Mouse (Mus musculus): ENCODE data around the gene Smyd1.

DNA sequence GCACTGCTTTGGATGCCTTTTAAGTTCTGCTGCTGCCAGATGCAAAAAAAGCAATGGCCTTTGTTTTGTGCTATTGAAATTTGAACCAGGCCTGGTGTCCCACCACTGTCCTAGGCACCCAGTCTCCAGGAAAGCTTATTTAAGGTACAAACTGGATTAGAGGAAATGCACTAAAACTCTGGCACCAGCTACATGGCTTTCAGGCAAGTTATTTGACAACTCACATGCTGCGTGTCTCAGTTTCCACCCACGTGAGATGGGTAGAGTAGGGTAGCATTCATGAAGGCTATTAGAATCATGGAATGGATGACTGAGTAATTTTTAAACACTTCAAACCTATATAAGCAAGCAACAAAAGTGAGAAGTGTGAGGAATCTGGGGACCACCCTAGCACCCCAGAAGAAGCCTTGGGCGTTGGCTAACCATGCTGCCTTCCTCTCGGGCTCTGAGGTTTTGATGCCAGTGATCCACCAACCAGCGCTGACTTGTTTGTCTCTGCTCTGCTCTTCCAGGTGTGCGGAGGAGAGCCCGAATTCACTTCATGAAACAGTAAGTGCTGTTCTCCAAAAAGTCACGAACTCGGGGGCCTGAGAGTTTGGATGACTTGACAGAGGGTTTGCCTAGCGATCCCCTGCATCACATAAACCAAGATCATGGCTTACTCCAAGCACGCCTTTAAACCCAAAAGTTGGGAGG lies 11.7 kb upstream of the Smyd1 start:
- TF ChIP-seq POLR2A (IDR thresholded peaks at IDR 0.05; ENCODE audit: insufficient read depth, low read depth, low read length) (no peak), CTCF (IDR thresholded peaks at IDR 0.05; ENCODE audit: insufficient read depth, low read depth, low read length) (no peak)
